Mouse (Mus musculus) urinary bladder, adult 18-20 months (tissue): ENCODE measurements at regions not wholly inside any gene's neighbourhood (a gene's known extent, or its start where the extent isn't known, plus 50 kb on each side); places are given as distances from the start of the nearest gene placed in this dataset.

ENCODE experiments used
- DNase-seq, 2 experiments: peaks; one replicate each; pipeline ENCODE4 v3.0.0; 2022; ENCODE audit warnings: low spot score in 2 of 2, mixed read lengths in 2 of 2

DNA sequence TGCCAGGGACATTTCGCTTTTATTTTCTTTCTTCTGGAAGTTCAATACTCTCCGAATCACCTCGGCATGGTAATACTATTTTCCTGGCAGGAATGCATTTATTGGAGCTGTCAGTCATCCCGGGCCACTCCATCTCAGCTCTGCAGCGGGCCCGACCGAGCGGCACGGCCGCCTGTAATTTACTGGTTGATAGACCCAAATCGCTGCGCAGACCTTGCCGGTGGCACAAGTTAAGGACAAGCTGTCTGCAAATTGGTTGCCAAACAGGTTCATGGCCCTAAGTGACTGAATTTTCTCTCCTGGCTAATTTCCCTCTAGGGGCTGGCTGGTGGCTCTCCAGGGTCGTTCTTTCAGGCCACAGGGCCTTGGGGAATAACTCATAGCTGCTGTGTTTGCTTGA lies 169.4 kb upstream of the Kcnab2 start:
- no peak for DNase-seq

DNA sequence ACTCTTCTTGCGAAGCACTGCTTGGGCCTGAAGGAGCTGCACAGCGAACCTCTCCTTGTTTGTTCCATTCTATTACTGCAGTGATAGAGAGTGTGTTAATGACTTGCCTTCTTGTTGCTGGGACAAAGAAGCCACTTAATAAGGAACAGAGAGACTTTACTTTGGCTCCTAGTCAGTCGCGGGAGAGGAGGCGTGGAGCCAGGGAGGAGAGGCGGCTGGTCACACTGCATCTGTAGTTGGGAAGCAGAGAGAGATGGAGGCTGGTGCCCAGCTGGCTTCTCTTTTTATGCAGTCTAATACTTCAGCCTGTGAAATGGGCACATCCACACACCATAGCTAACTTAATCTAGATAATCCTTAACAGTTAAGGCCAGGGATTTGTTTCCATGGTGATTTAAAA lies 159.4 kb upstream of the Kcnab2 start:
- DNase-seq = no peak

DNA sequence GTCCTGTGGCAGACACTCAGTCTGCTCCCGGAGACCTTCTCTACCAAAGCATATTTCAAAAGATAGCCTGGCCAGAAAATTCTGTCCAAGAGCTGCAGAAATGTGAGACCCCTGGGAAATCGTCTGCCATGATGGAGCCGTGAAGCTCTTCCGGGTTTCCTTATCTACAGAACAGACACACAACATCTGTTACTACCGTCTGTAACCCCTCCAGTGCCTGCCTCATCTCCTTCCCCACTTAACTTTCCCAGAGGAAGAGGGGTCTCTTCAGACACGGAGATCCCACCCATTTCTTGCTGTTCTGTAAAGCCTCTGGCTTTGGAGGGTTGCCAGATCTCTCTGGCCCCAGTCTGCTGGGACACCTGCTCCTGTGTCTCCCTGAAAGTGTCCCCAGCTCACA lies 156.2 kb upstream of the Kcnab2 start:
- DNase-seq = no peak

DNA sequence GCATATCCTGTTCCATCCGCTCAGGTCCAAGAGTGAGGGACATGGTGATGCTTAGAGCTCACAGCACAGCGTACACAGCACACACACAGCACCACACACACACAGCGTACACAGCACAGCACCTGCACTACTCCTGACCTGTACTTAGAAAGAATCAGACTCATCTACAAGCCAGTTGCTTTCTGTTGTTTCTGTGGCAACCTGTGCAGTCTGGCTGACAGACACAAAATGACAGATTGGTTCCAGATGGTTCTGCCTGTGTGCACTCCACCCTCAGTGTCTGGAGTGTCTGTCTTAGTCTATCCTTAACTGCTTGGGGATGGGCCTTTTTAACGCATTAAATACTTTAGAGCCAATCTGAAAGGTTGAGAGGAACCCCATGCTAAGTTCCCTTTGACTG lies 150.4 kb upstream of the Kcnab2 start:
- DNase-seq = no peak

DNA sequence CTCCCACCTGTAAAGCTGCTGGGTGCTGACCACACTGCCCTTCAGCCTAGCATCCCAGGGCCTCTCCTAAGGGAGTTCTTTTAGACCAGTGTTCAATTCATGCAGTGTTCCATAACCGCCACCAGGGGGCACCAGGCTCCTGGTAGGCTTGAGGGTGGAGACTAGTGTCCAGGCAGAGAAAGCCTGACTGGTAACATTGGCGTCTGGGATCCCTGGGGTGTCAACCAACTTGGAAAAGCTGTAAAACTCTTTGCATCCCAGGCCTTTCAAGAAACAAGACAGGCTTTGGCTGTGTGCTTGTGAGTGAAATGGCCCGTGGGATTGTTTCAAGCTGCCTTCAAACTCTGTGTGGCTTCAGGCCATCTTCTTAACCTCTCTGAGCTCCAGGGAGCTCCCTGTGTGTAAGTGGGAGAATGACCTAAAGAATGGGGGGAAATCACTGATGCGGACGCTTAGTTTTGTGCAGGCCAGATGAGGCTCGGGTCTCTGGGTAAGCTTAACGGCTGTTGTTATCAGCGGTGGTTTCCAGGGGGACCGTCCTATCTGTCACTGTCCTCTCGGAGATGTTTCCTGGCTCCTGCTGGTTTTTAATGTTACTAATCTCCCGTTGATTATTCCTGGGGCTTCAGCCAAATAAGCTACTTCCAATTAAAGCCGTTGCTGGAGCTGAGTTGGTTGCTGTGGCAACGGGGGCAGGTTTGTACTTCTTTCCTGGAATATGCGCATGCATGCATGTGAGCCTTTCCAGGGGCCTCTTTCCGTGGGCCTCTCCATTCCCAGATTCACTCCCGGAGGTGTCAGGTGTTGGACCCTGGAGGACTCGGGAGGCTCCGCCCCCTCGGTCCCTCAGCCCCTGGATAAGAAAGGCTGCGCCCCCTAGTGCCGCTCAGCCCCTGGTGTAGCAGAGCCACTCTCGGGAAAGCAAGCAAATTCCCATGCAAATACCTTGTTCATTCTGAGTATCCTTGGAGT lies 147.6 kb upstream of the Kcnab2 start:
- peak; percentile 15 to 31 for DNase-seq

DNA sequence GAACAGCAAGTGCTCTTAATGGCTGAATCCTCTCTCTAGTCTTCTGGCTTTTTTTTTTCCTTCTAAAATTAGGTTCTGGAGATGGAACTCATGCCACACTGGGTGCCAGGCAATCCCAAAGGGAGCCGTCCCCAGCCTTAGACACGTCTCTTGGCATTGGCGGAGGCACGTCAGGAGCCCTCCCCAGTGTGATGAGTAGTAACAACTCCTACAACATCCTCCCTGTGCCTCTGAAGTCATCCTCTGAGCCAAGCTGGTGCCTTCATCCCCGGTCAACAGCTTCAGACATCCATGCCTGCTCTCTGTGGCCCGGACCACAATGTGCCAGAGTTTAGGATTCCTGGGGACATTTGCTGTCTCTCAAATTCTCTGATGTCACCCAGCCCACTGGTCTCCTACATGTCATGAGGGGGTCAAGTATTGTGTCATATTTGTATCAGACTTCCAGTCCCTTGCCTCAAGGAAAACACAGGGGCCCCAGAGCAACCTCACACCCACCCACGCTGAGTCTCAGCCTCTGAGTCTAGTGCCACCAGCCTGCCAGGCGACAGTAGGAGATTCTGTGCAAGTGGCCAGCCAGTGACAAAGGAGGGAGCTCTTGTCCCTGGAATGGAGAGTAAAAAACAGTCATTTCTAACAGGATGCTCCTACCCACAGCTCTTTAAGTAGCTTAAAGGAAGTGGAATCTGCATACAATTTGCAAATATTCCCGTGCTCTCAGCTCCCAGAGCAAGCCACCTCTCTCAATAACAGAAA lies 144.5 kb upstream of the Kcnab2 start:
- no peak for DNase-seq

DNA sequence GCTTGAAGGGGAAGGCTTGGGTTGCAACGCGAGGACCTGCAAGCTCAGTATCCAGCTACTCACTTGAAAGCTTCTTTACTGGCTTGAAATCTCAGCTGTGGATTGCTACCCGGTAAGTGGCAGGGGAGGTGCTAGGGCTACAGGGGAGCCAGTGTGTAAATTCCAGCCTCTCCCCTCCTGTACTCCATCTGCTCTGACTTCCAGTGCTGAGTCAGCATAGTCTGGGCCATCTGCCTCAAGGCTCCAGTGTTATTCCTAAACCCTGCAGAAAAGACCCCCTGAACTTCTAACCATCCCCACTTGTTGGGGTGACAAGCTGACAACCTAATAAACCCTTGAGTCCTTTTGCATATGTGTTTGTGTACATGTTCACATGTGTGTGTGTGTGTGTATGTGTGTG lies 140.0 kb upstream of the Kcnab2 start:
- no peak for DNase-seq

DNA sequence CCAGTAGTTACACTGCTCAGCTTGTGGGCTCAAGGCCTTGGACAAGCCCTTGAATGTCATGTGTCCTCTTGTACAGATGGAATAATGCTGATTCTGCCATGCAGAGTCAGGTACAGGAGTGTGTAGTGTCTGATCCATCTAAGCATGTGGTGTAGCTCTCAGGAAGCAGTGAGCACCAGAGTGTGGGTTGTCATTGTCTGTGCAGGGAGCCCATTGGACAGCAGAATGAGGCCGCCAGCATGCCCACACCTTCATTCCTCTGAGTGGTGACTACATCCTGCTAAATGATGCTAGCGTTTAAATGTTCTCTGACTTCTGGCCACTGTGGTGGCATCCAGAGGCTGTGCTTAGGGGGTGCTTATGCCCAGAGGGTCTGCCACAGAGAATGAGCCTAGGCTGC lies 137.5 kb upstream of the Kcnab2 start:
- no peak for DNase-seq

DNA sequence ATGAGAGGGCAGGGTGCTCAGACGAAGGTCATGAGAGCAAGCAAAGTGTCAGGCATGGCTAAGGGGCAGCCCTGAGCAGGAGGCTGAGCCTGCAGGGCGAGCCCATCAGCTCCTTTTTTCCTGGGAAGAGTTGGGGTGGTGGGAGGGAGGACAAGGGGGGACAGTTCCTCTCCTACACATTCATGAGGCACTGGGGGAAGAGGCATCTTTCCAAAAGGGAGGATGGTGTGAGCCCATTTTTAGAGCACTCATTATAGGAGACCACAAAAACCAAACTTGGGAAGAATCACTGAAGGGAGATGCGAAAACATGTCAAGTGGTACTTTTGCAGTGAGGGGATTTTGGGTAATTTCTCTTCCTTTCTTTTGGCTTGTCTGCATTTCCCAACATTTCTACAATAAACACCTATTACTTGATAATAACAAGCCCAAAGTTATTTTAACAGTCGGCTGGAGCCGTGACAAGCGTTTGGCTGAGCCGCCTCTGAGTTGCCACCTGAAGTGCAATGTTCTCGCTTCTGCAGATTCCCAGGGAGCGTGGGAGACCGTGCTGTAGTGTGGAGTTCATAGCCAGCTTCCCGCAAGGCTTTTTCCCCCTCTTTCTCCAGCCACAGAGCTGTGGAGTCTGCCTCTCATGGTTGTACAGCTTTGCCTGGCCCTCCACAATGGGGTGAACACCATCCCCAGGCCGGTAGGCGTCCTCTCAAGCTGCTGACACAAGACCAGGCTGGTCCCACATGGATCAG lies 136.9 kb upstream of the Kcnab2 start:
- no peak for DNase-seq
